Mouse (Mus musculus) midbrain, embryonic 12.5 days (tissue): ENCODE data around the gene Pou2f2. TPM values are rescaled to one million over a fixed set of nuclear protein-coding genes. Genes with fewer than 3 reads are reported as not detected.
A peak's percentile ranks its signal among the peaks of the same experiment; 100 is the strongest.

ENCODE experiments used
- ATAC-seq: fragments of 200-750 bp; cut with Nextera tagmentation; 2 replicates; pipeline ENCODE4 v1.8.0; 2017; ENCODE audit warnings: low read depth, moderate TSS enrichment, moderate library complexity; ENCODE audit not compliant: low FRiP score
- H3K27ac ChIP-seq: fragments of 300-500 bp; sonication (generic); replicated peaks from 2 replicates; pipeline ENCODE4 v1.5.1; 2016; ENCODE audit warnings: mild to moderate bottlenecking
- H3K27me3 ChIP-seq: fragments of 300-500 bp; sonication (generic); 2 replicates; pipeline ENCODE4 v1.6.1; 2016; ENCODE audit warnings: mild to moderate bottlenecking
- H3K36me3 ChIP-seq: fragments of 300-500 bp; sonication (generic); 2 replicates; pipeline ENCODE4 v1.6.1; 2016
- H3K4me1 ChIP-seq: fragments of 300-500 bp; sonication (generic); 2 replicates; pipeline ENCODE4 v1.6.1; 2016
- H3K4me2 ChIP-seq: fragments of 300-500 bp; sonication (generic); replicated peaks from 2 replicates; pipeline ENCODE4 v1.6.1; 2016; ENCODE audit warnings: mild to moderate bottlenecking, moderate library complexity
- H3K4me3 ChIP-seq: fragments of 300-500 bp; sonication (generic); 2 replicates; pipeline ENCODE4 v1.5.1; 2016; ENCODE audit warnings: mild to moderate bottlenecking
- H3K9ac ChIP-seq: fragments of 300-500 bp; sonication (generic); replicated peaks from 2 replicates; pipeline ENCODE4 v1.6.1; 2016; ENCODE audit warnings: mild to moderate bottlenecking, moderate library complexity
- H3K9me3 ChIP-seq: fragments of 300-500 bp; sonication (generic); 2 replicates; pipeline ENCODE4 v1.6.1; 2016; ENCODE audit warnings: mild to moderate bottlenecking
- WGBS: fragments of 180-500 bp; shearing (Covaris S2); methylation state at CpG from one replicate; pipeline ENCODE4 v1.1.7; 2016; 5-methylcytosine and 5-hydroxymethylcytosine counted together
- polyA plus RNA-seq: library from polyadenylated mRNA; unstranded; fragments of >200 nt; fragmentation: Nextera tagmentation; extraction: Ambion mirVana; gene quantifications from 2 replicates; pipeline ENCODE4 v1.2.1, GENCODE M21; 2016

Gene Pou2f2
- polyA plus RNA-seq, 1 experiment from 2014 or later: 44.0 TPM

GRCm38 (mm10) chr7:25187662-25188650 is 8.4 kb upstream of the Pou2f2 start:
- Histone ChIP-seq H3K27me3 (peaks cover 32% of the 10 kb centered on the region), H3K27ac (no peak overlapping the region), H3K36me3 (no peaks in the 10 kb centered on the region), H3K4me1 (no peaks in the 10 kb centered on the region), H3K4me2 (no peak overlapping the region), H3K9me3 (no peaks in the 10 kb centered on the region), H3K9ac (no peak overlapping the region; the same call in 1 of the 2 replicates), H3K4me3 (no peak overlapping the region)
- WGBS: 28% methylated on average over 21 of the region's 21 CpGs
- ATAC-seq: peak; percentile 86

GRCm38 (mm10) chr7:25184091-25184490 is 4.6 kb upstream of the Pou2f2 start:
- Histone ChIP-seq H3K27ac (no peak overlapping the region), H3K4me2 (no peak overlapping the region), H3K4me1 (peaks cover 25% of the 10 kb centered on the region), H3K4me3 (no peak overlapping the region), H3K27me3 (peaks cover 62% of the 10 kb centered on the region), H3K9me3 (no peaks in the 10 kb centered on the region), H3K9ac (no peak overlapping the region), H3K36me3 (no peaks in the 10 kb centered on the region)
- WGBS: 81% methylated on average over 6 of the region's 6 CpGs
- no peak for ATAC-seq

GRCm38 (mm10) chr7:25181814-25182213 is 2.3 kb upstream of the Pou2f2 start:
- Histone ChIP-seq H3K27me3 (peaks cover 73% of the 10 kb centered on the region), H3K4me1 (peaks cover 42% of the 10 kb centered on the region), H3K4me2 (peak overlapping the region; percentile 69), H3K9me3 (no peaks in the 10 kb centered on the region), H3K27ac (no peak overlapping the region), H3K36me3 (no peaks in the 10 kb centered on the region), H3K4me3 (peak overlapping the region; percentile 21), H3K9ac (peak overlapping the region; percentile 28; the same call in 1 of the 2 replicates)
- no peak for ATAC-seq
- 4% methylated on average over 21 of the region's 21 CpGs for WGBS

GRCm38 (mm10) chr7:25181331-25181790 is 1.8 kb upstream of the Pou2f2 start:
- Histone ChIP-seq H3K9ac (peak overlapping the region; percentile 28; the same call in 1 of the 2 replicates), H3K9me3 (no peaks in the 10 kb centered on the region), H3K4me2 (peak overlapping the region; percentile 69), H3K27me3 (peaks cover 77% of the 10 kb centered on the region), H3K27ac (no peak overlapping the region), H3K4me3 (peak overlapping the region; percentile 21), H3K4me1 (peaks cover 46% of the 10 kb centered on the region), H3K36me3 (no peaks in the 10 kb centered on the region)
- 0 out of 2 replicates have a peak, but pooled peaks have one; percentile 3 for ATAC-seq
- WGBS: 0% methylated on average over 14 of the region's 15 CpGs

- WGBS: 4% methylated on average over 6 of the region's 6 CpGs
- no peak for ATAC-seq
- Histone ChIP-seq H3K27ac (peak overlapping the region; percentile 98), H3K36me3 (no peaks in the 10 kb centered on the region), H3K9me3 (no peaks in the 10 kb centered on the region), H3K9ac (peak overlapping the region; percentile 89; the same call in 1 of the 2 replicates), H3K27me3 (peaks cover 80% of the 10 kb centered on the region), H3K4me2 (peak overlapping the region; percentile 69), H3K4me3 (peak overlapping the region; percentile 66), H3K4me1 (peaks cover 52% of the 10 kb centered on the region)
These were observed 986 bp upstream of the Pou2f2 start for GRCm38 (mm10) chr7:25180512-25180911.

GRCm38 (mm10) chr7:25178787-25179605 is 530 bp downstream of the Pou2f2 start:
- H3K4me3 ChIP-seq: peak overlapping the region; percentile 66
- peak overlapping the region; percentile 69 for H3K4me2 ChIP-seq
- H3K27ac ChIP-seq: peak overlapping the region; percentile 98
- peaks cover 65% of the 10 kb centered on the region for H3K27me3 ChIP-seq
- H3K4me1 ChIP-seq: peaks cover 67% of the 10 kb centered on the region
- WGBS: 1% methylated on average over 50 of the region's 56 CpGs
- no peaks in the 10 kb centered on the region for H3K9me3 ChIP-seq
- no peaks in the 10 kb centered on the region for H3K36me3 ChIP-seq
- ATAC-seq: peak; percentile 84
- peak overlapping the region; percentile 89 for H3K9ac ChIP-seq

- 1% methylated on average over 17 of the region's 17 CpGs for WGBS
- Histone ChIP-seq H3K36me3 (no peaks in the 10 kb centered on the region), H3K27me3 (peaks cover 58% of the 10 kb centered on the region), H3K4me2 (peak overlapping the region; percentile 69), H3K27ac (peak overlapping the region; percentile 98), H3K4me3 (peak overlapping the region; percentile 66), H3K9me3 (no peaks in the 10 kb centered on the region), H3K9ac (peak overlapping the region; percentile 89), H3K4me1 (peaks cover 74% of the 10 kb centered on the region)
- no peak for ATAC-seq
These were observed 1.2 kb downstream of the Pou2f2 start for GRCm38 (mm10) chr7:25178317-25178716.

GRCm38 (mm10) chr7:25174343-25174742 is 5.2 kb downstream of the Pou2f2 start:
- H3K27ac ChIP-seq: peak overlapping the region; percentile 87
- peak overlapping the region; percentile 37 for H3K4me2 ChIP-seq
- H3K9ac ChIP-seq: peak overlapping the region; percentile 54
- H3K36me3 ChIP-seq: no peaks in the 10 kb centered on the region
- no peaks in the 10 kb centered on the region for H3K9me3 ChIP-seq
- H3K4me3 ChIP-seq: no peak overlapping the region
- peaks cover 33% of the 10 kb centered on the region for H3K27me3 ChIP-seq
- ATAC-seq: peak; percentile 51
- peaks cover 66% of the 10 kb centered on the region for H3K4me1 ChIP-seq
- 38% methylated on average over 11 of the region's 11 CpGs for WGBS

GRCm38 (mm10) chr7:25172669-25173068 is 6.9 kb downstream of the Pou2f2 start:
- no peaks in the 10 kb centered on the region for H3K9me3 ChIP-seq
- H3K27me3 ChIP-seq: peaks cover 30% of the 10 kb centered on the region
- peak overlapping the region; percentile 87 for H3K27ac ChIP-seq
- no peak overlapping the region for H3K4me3 ChIP-seq
- peaks cover 56% of the 10 kb centered on the region for H3K4me1 ChIP-seq
- 33% methylated on average over 5 of the region's 5 CpGs for WGBS
- peak overlapping the region; percentile 37 for H3K4me2 ChIP-seq
- ATAC-seq: peak; percentile 32; the same call in 1 of the 2 replicates
- H3K36me3 ChIP-seq: no peaks in the 10 kb centered on the region
- H3K9ac ChIP-seq: peak overlapping the region; percentile 28

- no peaks in the 10 kb centered on the region for H3K9me3 ChIP-seq
- H3K27me3 ChIP-seq: peaks cover 19% of the 10 kb centered on the region; the same call in 1 of the 2 replicates
These were observed 8.9 kb downstream of the Pou2f2 start for GRCm38 (mm10) chr7:25170583-25170982.

GRCm38 (mm10) chr7:25166106-25166505 is 13.4 kb downstream of the Pou2f2 start:
- WGBS: 86% methylated on average over 5 of the region's 5 CpGs
- Histone ChIP-seq H3K4me1 (peaks cover 10% of the 10 kb centered on the region), H3K4me3 (no peak overlapping the region), H3K27ac (no peak overlapping the region), H3K9ac (no peak overlapping the region), H3K4me2 (no peak overlapping the region), H3K27me3 (peaks cover 28% of the 10 kb centered on the region), H3K9me3 (no peaks in the 10 kb centered on the region), H3K36me3 (no peaks in the 10 kb centered on the region)
- ATAC-seq: no peak

More at GRCm38 (mm10) chr7:25170583-25170982, 8.9 kb downstream of the Pou2f2 start:
- H3K27ac ChIP-seq: no peak overlapping the region
- no peak overlapping the region for H3K4me2 ChIP-seq
- H3K9ac ChIP-seq: no peak overlapping the region
- peaks cover 38% of the 10 kb centered on the region for H3K4me1 ChIP-seq
- no peaks in the 10 kb centered on the region for H3K36me3 ChIP-seq
- WGBS: 37% methylated on average over 3 of the region's 3 CpGs
- H3K4me3 ChIP-seq: no peak overlapping the region
- no peak for ATAC-seq
